9 mouse cellular contexts compared by ENCODE assay signal in genomic region chr8:124317191-124317682, GRCm38 (mm10).
DNase-seq lines count a peak whose midpoint lies in the region; ATAC-seq and TF ChIP-seq lines count a peak whose summit lies in the region.
"Had no signal": no experiment of that assay in that cellular context is flagged by ENCODE, and none has a peak within 500 bp of the region (broad histone marks: within the 10 kb centered on the region; RNA-seq: fewer than 3 reads in every experiment).

No protein-coding gene starts in this region.

- peaks cover 24% of the 10 kb centered on the region for H3K4me1 ChIP-seq in intestine, embryonic 15.5 days (replicated peaks)

- H3K9me3 ChIP-seq in intestine, embryonic 15.5 days, result no peaks in the 10 kb centered on the region
- H3K9me3 ChIP-seq: embryonic facial prominence, embryonic 12.5 days; neural tube, embryonic 15.5 days had no signal

- TF ChIP-seq CTCF in layer of hippocampus, adult 2 months (conservative IDR thresholded peaks at IDR 0.05), result no peak

- no peak overlapping the region for H3K9ac ChIP-seq in intestine, embryonic 15.5 days
- H3K9ac ChIP-seq: embryonic facial prominence, embryonic 12.5 days; neural tube, embryonic 15.5 days had no signal

- DNase-seq in layer of hippocampus, adult 2 months (ENCODE audit: low spot score in 2 of 2), result no peak
- no peak for DNase-seq in layer of hippocampus, postnatal 10 days (ENCODE audit: low spot score in 2 of 2)
- peak; percentile 53 for DNase-seq in NIH3T3 (ENCODE audit: low read depth)
- DNase-seq in fibroblast of lung, adult 2 months (ENCODE audit: low read depth), result peak; percentile 98
- no peak for DNase-seq in left cerebral cortex, postnatal 36 days (ENCODE audit: low spot score in 2 of 2)

- WGBS in intestine, embryonic 15.5 days, result 59% methylated on average over 8 of the region's 8 CpGs

- H3K27me3 ChIP-seq in intestine, embryonic 15.5 days (replicated peaks), result no peaks in the 10 kb centered on the region
- H3K27me3 ChIP-seq: embryonic facial prominence, embryonic 12.5 days; neural tube, embryonic 15.5 days had no signal

- intact Hi-C loops in left cerebral cortex, postnatal 36 days (cut with DNase I), result loop anchor here (5.0 kb wide), 1 partner anchor 85 kb away; the partner anchor contains the start of gene Galnt2

- H3K4me3 ChIP-seq in layer of hippocampus, adult 2 months, result no peak overlapping the region
- H3K4me3 ChIP-seq in intestine, embryonic 15.5 days (replicated peaks), result no peak overlapping the region
- H3K4me3 ChIP-seq: embryonic facial prominence, embryonic 12.5 days; neural tube, embryonic 15.5 days had no signal

- no peaks in the 10 kb centered on the region for H3K36me3 ChIP-seq in intestine, embryonic 15.5 days
- H3K36me3 ChIP-seq: embryonic facial prominence, embryonic 12.5 days had no signal

- no peak overlapping the region for H3K4me2 ChIP-seq in intestine, embryonic 15.5 days (replicated peaks)
- H3K4me2 ChIP-seq: embryonic facial prominence, embryonic 12.5 days; neural tube, embryonic 15.5 days had no signal

- peak; percentile 14 for ATAC-seq in inflammation-experienced regulatory T-cells, adult 6 months
- no peak for ATAC-seq in intestine, embryonic 15.5 days

- peak overlapping the region; percentile 14; the same call in 1 of the 2 replicates for H3K27ac ChIP-seq in layer of hippocampus, adult 2 months
- H3K27ac ChIP-seq in intestine, embryonic 15.5 days, result no peak overlapping the region
- H3K27ac ChIP-seq: embryonic facial prominence, embryonic 12.5 days had no signal

Comparison
In these comparisons a context has a peak if more than half of its experiments do, and no peak if none do; other contexts are left out.
1. DNase-seq: peak in NIH3T3 (single experiment) and fibroblast of lung, adult 2 months (single experiment); none in layer of hippocampus, adult 2 months (0 of 2), layer of hippocampus, postnatal 10 days (0 of 2) and left cerebral cortex, postnatal 36 days (0 of 2).